Mouse (Mus musculus): ENCODE measurements around the gene Egf. TPM values are rescaled to one million over a fixed set of nuclear protein-coding genes. Genes with fewer than 3 reads are reported as not detected.

Gene Egf
- polyA plus RNA-seq, 1 experiment from 2014 or later: 1.5 TPM

Other genes starting within 250 kb of the Egf start
- gene Elovl6, start 223.0 kb downstream of the Egf start, polyA plus RNA-seq (2015; fragmentation: Nextera tagmentation; extraction: Ambion mirVana): 46.4 and 47.8 TPM in 2 replicates
- not detected in 2 replicates for gene Lrit3, start 48.7 kb upstream of the Egf start, polyA plus RNA-seq (2015; fragmentation: Nextera tagmentation; extraction: Ambion mirVana)
- gene Rrh, start 67.3 kb upstream of the Egf start, polyA plus RNA-seq (2015; fragmentation: Nextera tagmentation; extraction: Ambion mirVana): not detected in 2 replicates
- 87.7 and 93.2 TPM in 2 replicates for gene Gar1, start 76.1 kb upstream of the Egf start, polyA plus RNA-seq (2015; fragmentation: Nextera tagmentation; extraction: Ambion mirVana)
- gene Cfi, start 80.6 kb upstream of the Egf start, polyA plus RNA-seq (2015; fragmentation: Nextera tagmentation; extraction: Ambion mirVana): 57.2 and 57.9 TPM in 2 replicates
- gene Pla2g12a, start 123.3 kb upstream of the Egf start, polyA plus RNA-seq (2015; fragmentation: Nextera tagmentation; extraction: Ambion mirVana): 68.9 and 69.1 TPM in 2 replicates
- 142 and 147 TPM in 2 replicates for gene Casp6, start 146.1 kb upstream of the Egf start, polyA plus RNA-seq (2015; fragmentation: Nextera tagmentation; extraction: Ambion mirVana)
- gene Mcub, start 214.9 kb upstream of the Egf start, polyA plus RNA-seq (2015; fragmentation: Nextera tagmentation; extraction: Ambion mirVana): 2.5 and 3.5 TPM in 2 replicates